Mouse (Mus musculus) gastrocnemius, postnatal 10 days (tissue): ENCODE measurements around the gene Pdia6. TPM values are rescaled to one million over a fixed set of nuclear protein-coding genes. Genes with fewer than 3 reads are reported as not detected.

ENCODE experiments used
- DNase-seq: peaks from one replicate; pipeline ENCODE4 v3.0.0; 2021; ENCODE audit warnings: mixed read lengths
- long read RNA-seq, 2 experiments: library from polyadenylated mRNA; stranded (forward); transcript quantifications; one replicate each; pipeline ENCODE4 v2.0.0; 2021
- total RNA-seq, 2 experiments: library from RNA; stranded (reverse); gene quantifications; 2 replicates each; pipeline ENCODE4 v1.2.3; 2021

The Pdia6 gene
- 10 to 100 TPM; 78.9 to 89.6 TPM for total RNA-seq
- long read RNA-seq, experiment 1, transcript Pdia6-201 (13 exons, 2,175 nt), result major isoform, 179 of 192 reads
- long read RNA-seq, experiment 1, partial matches to known transcripts, result 6 of 192 reads
- long read RNA-seq, experiment 1, other reads (novel, unspliced or antisense), result 7 of 192 reads
- long read RNA-seq, experiment 2, transcript Pdia6-201 (13 exons, 2,175 nt), result major isoform, 160 of 164 reads
- long read RNA-seq, experiment 2, partial matches to known transcripts, result 2 of 164 reads
- long read RNA-seq, experiment 2, other reads (novel, unspliced or antisense), result 2 of 164 reads

DNA sequence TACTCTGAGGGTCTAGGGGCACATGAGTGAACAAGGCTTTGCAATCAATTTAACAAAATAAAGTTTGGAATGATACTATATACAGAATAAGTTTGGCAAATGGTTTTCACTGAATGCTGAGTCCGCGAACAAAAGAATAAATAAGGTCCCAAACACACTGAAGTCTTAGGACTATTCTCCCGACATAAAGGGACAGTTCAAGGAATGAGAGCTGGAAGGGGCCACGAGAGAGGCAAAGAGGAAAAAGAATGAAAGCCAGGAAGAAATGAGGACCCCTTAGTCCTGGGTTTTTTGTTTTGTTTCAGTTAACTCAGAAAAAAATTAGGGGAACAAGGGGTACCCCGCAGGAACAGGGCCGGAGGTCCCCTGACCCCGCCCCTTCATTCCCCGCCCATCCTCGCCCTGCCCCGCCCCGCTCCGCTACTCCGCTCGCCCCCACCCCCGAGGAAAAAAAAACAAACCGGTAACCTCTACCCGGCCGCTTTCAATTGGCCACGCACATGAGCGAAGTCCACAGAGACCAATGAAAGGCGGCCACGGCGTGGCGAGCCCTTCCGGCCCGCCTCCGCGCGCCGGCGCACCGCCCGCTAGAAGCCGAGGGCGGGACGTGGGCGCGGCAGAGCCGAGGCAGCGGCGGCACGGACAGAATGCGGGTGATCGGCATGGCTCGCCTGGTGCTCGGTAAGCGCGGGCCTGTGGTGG is at the start of gene Pdia6:
Pdia6 (plus strand) TSS at position 575 of the 702 bp plus-strand sequence.
- DNase-seq, result peak; percentile 91

DNA sequence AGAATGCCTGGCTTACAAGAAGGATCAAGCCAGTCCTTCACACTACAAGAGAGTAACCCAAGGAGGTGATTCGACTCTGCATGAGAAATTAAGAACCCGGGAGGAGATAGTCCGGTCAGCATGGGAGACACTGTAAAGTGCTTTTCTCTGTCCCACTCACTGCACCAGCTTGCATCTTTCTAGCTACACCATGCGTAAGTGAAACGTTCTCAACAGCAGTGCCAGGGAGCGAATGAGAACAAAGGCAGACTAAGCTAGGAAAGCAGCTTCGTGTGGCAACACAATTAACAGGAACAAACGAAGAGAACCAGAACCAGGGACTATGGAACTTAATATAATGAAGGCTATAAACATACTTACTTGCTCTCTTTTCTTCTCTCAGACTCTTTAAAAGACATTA is 48.0 kb upstream of the Pdia6 start:
- no peak for DNase-seq

DNA sequence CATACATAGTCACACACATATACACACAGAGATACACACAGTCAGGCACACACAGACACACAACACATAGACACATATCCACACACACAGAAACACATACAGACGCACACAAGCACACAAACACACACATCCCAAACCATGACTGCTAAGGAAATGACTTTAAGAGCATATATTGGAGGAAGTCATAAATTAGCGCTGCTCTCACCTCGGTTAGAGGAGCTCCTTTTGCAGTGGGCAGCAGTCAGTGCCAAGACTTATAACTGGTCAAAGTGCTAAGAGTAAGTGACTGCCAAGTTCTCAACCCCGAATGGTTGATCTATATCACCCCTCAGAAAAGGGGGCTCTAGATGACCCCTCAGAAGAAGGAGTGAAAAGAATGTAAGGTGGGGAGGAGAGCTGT is 47.2 kb upstream of the Pdia6 start:
- DNase-seq, result no peak

DNA sequence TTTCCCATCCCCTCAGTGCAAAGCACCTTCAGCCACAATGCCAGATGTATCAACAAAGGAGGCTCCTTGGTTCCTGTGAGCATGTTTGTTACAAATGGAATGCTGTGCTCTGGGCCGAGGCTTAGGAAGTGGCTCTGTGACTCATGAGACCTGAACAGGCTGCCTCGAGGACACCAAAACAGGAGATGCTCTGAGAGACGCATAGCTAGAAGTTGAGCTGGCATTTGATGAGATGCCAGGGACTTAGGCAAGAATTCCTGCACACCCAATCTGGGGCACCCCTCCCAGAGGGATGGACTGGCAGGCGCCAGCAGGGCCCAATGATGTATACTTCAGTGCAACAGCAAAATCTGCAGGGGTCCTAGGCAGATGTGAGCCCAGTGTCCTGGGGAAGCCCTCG is 45.7 kb upstream of the Pdia6 start:
- DNase-seq, result no peak

DNA sequence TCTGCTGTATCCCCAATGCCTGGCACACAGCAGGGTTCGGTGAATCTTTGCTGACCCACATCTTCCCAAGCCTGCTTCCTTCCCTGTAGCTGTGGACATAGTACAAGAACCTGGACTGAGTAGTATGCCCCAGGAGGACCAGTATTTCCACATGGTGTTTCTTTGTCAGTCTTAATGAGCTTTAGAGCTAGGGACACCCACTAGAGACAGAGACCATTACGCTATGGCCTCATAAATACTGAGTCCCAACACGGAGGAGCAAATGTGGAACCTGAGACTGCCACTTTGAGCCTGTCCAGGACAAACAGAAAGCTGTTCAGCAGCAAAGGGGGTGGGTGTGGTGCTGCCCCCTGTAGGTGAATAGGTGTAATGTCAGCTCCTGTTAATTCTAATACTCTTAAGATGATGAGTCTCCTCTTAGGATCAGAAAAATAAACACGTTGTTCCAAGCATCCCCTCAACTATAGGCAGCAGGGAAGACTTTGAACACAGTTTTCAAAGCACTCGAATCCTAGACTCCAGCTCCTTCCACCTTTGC is 44.4 kb upstream of the Pdia6 start:
- DNase-seq, result no peak

DNA sequence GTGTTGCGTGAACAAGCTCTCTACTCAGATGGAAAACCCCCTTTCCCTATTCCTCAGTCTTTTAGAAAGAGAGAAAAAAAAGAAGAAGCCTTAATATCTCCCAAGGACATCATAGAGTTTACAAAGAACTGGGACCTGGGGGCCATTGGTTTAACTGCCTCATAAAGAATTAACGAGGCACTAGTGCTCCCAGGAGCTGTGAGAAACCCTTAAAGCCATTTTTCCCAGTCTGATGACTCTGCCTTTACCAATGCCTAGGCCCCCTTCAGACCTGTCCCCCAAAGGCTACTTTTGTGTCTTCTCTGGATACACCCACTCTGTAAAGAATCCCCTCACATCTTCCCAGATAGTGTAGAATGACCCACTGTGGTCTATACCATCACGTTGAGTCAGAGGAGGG is 43.3 kb upstream of the Pdia6 start:
- no peak for DNase-seq

DNA sequence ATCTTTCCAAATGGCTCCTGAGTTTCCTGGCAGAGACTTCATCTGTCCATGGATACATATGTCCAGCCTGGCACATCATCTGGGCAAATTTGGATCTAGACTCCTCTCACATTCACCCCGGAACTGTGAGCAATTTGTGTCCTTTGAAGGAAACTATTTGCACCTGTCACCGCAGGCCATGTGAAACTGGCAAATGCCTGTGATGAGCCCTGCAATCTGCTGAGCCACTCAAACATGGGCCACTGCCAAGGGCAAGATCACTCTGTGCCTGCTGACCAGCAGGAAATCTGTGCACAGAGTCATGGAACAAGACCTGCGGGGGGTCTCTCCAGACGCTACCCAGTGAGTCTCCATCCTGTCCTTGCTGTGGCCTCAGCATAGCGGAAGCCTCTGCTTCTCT is 41.3 kb upstream of the Pdia6 start:
- peak; percentile 64 for DNase-seq

DNA sequence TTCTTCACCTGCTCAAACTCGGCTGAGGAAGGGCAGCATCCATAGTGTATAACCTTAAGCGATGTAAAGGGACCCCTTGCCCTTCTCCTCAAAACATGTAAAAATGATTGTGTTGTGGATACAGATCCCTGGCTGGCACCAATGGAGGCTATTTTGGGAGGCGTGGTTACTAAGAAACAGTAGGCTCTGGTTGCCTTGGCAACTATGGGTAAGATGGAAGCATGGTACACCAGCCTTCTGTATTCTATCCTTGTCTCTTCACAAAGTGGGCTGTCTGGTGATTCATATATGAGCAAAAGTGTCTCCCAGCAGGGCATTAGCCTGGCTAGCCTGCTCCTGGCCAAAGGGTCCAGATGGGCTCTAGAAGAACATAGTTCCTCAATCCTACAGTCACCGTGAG is 38.4 kb upstream of the Pdia6 start:
- no peak for DNase-seq

DNA sequence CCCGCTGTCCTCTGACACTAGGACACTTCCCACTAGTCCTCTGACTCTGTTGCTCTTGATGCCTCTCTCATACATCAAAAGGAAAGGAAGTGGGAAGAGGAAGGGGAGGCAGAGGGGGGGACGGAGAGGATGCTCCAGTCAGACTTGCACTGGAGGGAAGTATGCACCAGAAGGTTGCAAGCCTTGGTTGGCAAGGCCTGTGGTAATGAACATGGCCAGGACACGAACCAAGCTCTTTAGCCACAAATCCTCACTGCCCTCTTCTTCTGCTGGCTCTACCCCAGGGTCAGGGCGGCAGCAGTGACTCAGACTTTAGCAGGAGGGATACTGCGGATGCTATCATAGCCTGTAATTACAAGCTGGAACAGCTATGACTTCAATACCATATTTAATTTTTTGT is 35.8 kb upstream of the Pdia6 start:
- DNase-seq, result no peak

DNA sequence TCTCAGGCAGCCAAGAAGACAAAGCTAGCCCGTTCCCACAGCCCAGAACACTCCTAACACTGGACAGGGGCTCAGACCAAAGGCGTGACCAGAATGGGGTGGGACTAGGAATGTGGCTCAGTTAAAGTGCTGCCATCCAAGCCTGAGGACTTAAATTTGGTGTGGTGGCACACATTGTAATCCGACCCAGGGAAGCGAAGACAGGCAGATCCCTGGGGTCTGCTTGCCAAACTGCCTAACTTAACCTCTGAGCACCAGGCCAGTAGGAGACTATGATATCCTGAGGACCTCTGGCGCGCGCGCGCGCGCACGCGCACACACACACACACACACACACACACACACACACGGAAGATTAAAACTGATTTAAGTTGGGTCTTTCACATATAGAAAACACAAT is 34.8 kb upstream of the Pdia6 start:
- no peak for DNase-seq

DNA sequence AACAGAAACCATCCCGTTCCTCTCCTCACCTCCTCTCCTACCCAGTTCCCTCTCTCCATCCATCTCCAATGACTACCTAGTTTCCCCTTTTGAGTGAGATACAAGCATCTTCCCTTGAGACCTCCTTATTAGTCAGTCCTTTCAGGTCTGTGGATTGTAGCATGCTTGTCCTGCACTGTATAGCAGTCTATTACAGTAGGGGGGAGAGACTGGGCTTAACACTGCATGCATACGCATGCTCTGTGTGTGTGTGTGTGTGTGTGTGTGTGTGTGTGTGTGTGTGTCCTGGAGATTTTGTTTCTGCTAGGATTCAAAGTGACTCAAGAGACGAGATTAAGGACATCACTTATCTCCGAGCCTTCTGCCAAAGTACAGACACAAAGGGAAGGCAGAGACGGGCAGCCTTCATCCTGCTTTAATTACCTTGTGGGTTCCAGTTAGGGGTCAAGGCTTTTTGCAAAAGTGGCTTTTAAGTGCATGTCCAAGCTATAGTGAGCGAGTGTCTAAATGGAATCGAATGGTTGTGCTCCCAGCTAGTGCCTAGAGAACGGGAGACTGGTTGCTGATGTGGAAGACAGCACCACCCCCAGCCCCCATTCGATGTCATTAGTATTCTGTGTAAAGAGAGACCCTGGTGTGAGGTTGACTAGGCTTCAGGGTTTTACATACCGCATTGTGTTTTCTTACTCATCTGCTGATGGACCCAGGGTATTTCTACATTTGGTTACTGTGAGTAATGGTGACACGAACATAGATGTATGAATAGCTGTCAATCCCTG is 30.6 kb upstream of the Pdia6 start:
- no peak for DNase-seq

DNA sequence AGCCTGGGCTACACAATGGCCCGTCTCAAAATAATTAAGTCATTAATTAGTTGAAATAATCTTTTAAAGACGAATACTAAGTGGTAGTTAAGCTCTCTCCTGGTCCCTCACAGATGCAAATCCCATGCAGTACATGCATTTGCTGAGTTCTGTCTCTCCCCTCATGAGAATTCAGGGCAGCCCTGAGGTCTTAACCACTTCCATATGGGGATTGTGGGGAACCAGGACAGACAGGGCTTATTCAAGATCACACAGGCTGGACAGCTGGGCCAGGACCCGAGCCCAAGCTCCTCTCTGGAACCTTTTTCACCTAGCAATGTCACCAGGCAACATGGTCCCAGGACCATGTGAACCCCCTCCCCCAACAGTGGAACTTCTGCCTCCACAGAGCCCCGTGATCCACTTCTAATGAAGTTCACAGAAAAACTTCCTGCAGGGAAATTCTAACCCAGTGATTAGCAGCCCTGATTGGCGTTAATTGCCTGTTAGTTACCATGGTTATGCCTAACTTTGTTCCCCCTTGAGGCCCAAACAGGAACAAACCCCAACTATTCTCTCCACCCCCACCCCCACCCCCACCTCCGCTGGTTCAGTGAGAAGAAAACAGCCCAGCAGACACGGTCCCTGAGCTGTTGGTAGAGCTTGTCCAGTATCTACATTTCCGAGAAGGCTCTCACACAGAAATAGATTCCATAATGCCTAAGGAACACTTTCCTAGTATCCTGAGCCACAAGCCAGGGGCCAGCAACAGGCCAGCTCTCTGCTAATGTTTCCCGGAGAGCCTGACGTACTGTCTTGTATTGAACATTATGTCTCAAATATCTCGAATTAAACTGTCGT is 27.5 kb upstream of the Pdia6 start:
- DNase-seq, result no peak

DNA sequence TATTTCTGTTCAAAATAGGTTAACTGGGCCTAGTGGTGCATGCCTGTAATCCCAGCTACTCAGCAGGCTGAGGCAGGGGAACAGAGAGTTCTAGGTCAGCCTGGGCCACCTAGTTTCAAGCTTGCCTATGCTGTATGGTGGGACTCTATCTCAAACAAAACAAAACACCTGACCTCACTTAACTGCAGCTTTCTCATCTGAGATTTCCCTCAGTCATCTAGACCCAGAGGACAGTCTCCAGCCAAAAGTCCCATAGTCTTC is 27.0 kb upstream of the Pdia6 start:
- DNase-seq, result no peak

DNA sequence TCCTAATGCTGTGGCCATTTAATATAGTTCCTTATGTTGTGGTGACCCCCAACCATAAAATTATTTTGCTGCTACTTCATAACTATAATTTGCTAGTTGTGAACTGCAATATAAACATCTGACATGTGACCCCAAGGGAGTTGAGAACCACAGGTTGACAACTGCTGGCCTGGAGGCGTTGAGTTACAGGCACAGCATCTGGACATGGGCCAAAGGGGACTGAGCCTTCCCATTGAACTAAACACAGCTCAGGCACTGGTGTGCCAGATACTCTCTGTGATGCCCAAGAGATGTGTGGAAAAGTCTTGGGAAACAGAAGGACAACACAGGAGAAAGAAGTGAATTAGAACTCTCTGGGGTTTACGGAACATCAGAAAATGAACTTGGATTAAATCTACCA is 25.3 kb upstream of the Pdia6 start:
- no peak for DNase-seq

DNA sequence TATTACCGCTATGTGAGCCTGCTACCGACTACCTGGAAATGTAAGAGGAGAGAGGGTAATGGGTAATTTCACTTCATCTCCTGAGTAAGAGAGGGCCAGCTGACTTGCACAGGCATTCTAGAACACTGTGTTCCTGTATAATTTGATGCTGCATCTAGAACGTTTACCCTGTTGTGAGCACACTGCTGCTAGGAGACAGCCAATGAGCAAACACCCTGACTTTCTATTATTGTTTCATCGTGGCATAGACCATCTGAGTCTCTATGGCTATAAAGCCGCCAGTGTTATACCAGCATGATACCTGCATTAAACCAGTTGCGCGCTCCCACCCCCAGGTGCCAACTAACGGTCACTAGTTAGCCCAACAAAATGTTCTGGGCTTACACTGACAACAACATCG is 24.7 kb upstream of the Pdia6 start:
- no peak for DNase-seq

DNA sequence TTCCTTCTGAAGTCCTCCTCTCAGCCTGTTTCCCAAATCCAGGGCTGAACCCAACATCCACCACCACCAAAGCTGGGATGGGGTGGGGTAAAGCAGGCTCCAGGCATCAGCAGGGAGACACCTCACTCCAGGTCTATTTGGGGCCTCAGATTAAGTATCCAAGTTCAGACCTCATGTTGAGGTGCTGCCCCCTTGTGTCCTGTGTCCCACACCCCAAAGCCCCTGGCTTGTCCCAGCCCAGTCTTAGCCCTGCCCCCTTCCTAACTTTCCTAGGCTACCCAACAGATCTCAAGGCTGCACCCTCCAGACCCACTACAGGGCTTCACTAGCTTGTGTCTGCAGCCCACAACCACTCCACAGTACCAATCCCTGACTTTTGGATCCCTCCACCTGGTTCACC is 24.3 kb upstream of the Pdia6 start:
- DNase-seq, result peak; percentile 38

DNA sequence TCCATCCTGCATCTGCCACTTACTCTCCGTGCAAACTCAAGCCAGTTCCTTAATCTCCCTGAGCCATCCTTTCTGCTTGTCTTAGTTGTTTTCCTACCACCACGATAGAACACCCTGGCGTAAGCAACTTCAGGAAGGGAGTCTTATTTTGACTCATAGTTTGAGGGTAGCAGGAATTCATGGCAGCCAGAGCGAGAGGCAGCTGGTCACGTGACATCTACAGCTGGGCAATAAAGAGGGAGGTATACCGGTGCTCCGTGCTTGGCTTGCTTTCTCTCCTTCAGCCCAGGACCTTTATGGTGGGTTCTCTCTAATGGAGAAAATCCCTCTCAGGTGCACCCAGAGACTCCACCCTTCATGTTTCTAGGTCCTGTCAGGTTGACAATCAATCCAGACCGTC is 15.4 kb upstream of the Pdia6 start:
- no peak for DNase-seq

DNA sequence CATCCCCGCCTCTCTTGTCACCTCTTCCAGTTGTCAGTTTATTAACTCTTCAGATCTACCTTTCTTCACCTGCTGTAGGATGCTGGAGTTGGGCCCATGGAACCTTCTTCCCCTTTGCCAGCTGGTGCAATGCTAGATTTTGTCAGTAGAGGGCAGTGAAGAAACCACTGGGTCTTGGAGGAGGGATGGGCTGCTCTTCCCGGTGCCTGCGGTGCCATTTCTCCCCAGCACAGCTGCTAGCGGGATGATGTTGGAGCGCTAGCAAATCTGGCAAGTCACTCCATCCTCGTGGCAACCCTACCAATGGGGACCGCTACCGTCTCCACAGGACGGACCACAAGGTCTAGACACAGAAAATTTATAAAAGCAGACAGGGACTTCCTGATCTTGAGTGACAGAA is 13.3 kb upstream of the Pdia6 start:
- DNase-seq, result peak; percentile 66

DNA sequence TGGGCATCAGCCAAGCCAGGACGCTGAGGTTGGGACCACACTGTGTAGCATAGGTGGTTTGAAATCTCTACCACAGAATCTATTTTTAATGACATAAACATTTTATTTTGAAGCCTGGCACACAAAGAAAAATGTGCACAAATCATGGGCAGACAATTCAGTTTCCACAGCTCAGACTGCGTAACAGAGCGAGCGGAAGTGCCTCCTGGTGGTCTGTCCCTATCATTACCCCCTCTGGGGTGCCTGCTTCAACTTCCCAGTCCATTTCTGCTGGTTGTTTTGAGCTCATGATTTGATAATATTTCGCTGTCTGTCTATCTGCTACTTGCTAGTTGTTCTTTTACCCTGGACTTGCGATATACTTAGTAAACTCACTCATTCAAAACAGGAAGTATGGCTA is 10.7 kb upstream of the Pdia6 start:
- DNase-seq, result no peak

DNA sequence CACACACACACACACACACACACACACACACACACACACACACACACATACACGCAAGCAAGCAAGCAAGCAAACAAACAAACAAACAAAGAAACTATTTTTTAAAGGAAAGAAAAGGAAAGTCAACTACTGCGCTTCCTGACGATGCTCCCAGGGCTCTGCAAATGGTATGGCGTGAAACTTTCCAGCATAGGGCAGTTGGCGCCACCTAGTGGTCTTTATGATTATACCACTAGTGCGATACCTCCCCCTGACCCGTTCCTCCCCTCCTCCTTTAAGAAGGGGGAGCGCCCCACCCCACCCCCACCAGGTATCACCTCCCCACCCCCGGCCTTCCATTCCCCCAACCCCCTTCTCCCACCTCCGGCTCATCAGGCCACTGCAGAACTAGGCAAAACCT is 9.4 kb upstream of the Pdia6 start:
- DNase-seq, result peak; percentile 53

DNA sequence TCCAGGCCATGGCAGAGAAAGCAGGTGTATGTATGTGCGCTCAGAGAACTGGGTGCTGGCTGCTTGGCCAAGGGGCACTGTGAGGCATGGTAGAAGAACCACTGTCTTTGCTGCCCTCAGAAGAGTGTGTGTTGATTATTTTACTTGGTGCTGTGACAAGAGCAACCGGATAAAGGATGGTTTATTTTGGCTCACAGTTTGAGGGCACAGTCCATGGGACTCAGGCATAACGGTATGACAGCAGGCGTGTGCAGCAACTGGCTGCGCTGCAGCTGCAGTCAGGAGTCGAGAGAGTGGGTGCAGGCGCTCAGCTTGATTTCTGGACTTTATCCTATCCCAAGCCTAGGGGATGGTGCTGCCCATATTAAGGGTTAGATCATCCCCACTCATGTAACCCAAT is 7.9 kb upstream of the Pdia6 start:
- DNase-seq, result no peak

DNA sequence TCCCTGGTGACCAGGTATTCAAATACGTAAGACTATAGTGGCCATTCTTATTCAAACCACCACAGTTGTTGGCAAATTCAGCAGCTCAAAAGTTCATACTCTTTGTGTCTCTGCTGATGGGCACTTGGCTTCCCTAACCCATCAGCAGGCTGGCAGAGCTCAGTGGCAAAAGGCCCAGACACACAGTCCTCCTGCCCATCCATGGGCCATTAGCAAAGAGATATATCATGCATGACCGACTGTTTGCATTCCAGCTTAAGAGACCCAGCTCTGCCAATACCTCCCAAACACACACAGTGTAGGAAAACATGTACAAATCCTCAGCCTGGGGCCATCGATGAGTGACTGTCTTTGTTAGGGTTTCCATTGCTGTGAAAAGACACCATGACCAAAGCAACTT is 5.3 kb upstream of the Pdia6 start:
- no peak for DNase-seq

DNA sequence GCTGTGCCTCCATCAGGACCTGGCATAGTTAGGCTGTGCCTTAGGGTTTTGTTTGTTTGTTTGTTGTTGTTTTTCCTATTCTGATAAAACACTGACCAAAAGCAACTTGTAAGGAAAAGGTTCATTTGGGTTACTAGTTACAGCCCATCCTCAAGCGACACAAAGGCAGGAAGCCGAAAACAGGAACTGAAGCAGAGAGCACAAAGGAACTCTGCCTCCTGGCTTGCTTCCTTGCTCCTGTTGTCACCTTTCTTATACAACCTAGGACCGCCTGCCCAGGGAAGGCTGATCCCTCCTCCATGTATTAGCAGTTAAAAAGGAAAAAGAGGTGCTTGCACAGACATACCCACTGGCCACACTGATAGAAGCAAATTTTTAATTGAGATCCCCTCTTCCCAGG is 2.5 kb upstream of the Pdia6 start:
- no peak for DNase-seq
